Mouse (Mus musculus) cerebellum, adult 8-10 months (tissue): Measurements from ENCODE around the gene Inka1.

Experiments used
- DNase-seq: peaks from one replicate; pipeline ENCODE4 v3.0.0; 2022

Gene Inka1

GRCm38 (mm10) chr9:107950460-107951355 lies 35.0 kb downstream of the Inka1 start:
- DNase-seq = peak; percentile 87

DNA sequence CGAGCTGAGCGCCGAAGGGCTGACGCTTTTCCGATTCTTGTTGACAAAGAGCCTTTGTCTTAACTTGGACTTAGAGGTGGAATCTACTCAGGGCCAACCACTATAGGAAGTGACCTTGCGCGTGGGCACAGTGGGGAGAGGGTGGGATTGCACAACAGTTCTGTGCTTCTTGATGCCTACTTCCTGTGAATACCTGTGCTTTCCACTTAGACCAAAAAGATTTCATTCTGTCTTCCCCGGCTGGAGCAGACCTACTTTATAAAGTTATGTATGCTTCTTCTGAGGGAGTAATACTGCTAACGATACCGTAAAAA lies 35.8 kb downstream of the Inka1 start, which contains the start of gene Traip:
Traip (plus strand) TSS at position 215 of the 314 bp plus-strand sequence.
- DNase-seq = no peak

DNA sequence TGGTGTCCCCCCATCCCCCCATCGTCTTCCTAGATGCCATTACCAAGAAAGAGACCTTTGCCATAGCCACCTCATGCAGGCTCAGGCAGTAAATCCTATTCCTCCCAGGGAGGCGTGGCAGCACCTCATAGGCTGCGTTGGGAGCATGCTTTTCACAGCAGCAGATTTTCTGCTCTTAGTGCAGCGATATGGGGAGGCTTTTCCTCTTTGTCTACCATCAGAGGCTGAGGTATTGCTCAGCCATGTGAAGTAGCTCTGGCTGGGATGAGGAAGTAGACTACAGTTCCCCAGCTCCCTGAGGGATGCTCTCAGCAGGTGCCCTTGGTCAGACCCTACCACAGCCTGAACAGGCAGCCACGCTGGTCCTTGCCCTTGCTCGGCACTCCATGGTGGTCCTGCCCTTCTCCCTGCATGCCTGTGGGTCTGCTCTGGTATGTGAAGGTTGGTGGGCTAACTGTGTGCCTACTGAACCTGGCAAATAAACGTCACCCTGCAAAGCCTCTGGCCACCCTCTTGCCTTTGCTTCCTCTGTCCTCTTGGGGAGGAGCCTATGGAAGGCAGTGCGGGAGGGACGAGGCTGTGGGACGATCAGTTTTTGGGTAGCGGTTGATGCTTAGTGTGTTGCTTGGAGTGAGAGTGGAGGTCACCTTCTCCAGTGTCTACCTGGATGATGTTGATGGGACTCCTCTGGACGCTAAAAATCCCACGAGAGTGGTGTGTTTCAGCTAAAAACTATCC lies 36.3 kb downstream of the Inka1 start:
- DNase-seq = no peak

GRCm38 (mm10) chr9:107947241-107948194 lies 38.2 kb downstream of the Inka1 start:
- DNase-seq = peak; percentile 41

DNA sequence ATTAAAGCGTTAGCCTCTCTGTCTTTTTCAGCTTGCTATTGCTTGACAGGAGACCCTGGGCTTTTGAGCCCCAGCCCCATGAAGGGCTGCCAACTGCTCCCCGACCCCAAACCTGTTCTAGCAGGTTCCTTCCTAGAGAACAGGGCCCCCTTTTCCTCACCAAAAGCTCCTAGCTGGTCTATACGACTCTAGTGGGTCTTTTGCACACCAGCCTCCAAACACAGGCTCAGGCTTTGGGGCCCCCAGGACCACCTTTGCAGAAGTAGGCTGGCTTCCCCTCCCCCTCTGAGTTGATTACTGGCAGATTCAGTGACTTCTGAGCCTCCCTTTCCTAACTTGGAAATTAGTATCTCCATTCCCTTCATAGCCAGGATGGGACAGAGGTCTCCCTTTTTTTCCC lies 48.8 kb downstream of the Inka1 start:
- no peak for DNase-seq

DNA sequence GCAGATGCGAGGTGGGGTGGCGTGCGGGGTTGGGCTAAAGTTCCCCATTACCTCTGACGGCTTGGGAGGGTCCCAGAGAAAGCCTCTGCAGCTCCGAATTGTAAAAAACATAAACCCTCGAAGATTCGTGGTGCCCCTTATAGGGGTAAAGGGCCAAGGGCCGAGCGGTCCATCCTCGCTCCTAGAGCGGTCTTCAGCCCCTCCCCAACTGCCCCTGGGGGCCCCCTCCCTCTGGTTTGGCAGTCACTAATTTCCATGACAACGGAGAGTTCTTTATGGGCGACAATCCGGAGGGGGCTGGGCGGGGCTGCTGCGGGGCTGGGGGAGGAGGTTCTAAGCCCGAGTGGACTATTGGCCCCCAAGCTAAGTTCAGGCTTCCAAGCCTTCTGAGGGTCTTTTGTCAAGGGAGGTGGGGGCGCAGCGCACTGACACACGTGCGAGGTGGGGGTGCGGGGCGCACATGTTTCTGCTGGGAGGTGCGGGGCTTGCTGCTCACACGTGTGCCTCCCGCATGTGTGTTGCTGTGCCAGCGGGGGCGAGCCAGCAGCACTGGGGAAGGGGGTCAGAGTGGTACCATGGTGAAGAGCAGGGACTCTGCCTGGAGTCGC lies 49.4 kb downstream of the Inka1 start:
- no peak for DNase-seq

DNA sequence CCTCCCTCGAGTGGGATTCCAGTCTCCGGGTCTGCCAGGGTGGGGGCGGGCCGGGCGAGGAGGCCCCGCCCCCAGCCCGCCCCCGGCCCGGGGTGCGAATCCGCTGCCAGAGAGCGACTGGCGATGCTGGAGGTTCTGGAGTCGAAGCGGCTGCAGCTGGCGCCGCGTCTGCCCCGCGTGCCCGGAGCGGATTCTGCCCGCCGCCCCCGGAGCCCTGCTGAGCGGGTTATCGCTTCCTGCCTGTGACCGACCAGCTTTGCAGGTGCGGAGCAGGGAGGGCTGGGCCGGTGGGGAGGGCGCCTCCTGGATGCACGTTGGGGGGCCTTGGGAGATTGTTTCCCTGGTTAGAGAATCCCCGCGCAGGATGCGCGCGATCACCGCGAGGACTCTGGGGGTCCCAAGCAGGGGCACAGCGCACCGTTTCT lies 49.9 kb downstream of the Inka1 start:
- DNase-seq = no peak

DNA sequence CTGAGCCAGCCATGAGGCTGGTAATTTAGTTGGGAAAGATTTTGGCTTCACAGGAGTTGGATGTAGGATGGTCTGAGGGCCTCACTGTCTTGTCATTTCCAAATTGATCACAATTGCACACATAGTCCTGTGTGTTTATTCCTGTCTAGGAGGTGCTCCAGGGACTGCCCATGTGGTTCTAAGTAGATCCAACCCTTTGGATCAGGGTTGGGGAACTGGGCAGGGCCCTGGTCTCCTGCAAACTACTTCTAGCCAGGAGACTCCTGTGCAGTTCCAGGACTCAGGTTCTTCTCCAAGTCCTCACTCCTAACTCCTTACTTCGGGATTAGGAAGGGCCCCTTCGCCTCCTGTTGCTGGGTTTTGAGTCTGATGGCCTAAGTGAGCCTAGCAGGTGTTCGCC lies 50.3 kb downstream of the Inka1 start, which contains the start of gene Camkv:
Camkv (plus strand) TSS at position 301 of the 400 bp plus-strand sequence.
- no peak for DNase-seq
